Mouse (Mus musculus): ENCODE measurements around the gene Ufm1. TPM values are rescaled to one million over a fixed set of nuclear protein-coding genes. Genes with fewer than 3 reads are reported as not detected.

Ufm1 gene
- 202 TPM for polyA plus RNA-seq (2014; fragmentation: Illumina TruSeq; extraction: RNeasy Lipid Tissue Mini Kit (QIAGEN cat#74804))

GRCm38 (mm10) chr3:53863383-53864220 is at the start of gene Ufm1:
Ufm1 (minus strand) TSS chr3:53863830.

GRCm38 (mm10) chr3:53844786-53845185 is 18.8 kb downstream of the Ufm1 start, which contains the start of gene Gm10985:
Gm10985 (plus strand) TSS chr3:53845086.

Other genes starting within 250 kb of the Ufm1 start
- 0.91 TPM for gene Frem2, start 206.5 kb downstream of the Ufm1 start, polyA plus RNA-seq (2014; fragmentation: Illumina TruSeq; extraction: RNeasy Lipid Tissue Mini Kit (QIAGEN cat#74804))
- not detected for gene Gm10985, start 18.7 kb downstream of the Ufm1 start, polyA plus RNA-seq (2014; fragmentation: Illumina TruSeq; extraction: RNeasy Lipid Tissue Mini Kit (QIAGEN cat#74804))